Mouse (Mus musculus): ENCODE measurements around the gene Trim63.

DNA sequence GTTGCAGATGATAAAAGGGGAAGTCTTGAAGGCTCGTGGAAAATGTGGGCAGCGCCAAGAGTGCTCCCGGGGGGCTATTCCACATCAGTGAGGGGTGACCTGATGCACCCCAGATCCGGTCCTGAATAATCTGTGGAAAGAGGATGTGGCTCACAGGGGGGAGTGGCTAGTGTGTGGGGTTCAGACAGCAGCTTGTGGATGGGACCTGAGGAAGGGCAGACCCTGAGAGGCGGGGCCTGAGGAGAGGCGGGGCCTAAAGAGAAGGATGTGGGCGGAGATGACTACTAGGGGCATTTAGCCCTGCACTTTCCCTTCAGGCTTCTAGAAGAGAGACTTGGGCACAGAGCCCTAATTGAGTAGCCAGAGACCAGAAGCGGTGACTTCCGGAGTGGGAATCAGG is 47.7 kb downstream of the Trim63 start:
- TF ChIP-seq POLR2A (IDR thresholded peaks at IDR 0.05; ENCODE audit: borderline replicate concordance, extremely low read depth, insufficient read depth, insufficient read length, poor library complexity, severe bottlenecking), result no peak
- no peak for TF ChIP-seq CTCF (IDR thresholded peaks at IDR 0.05; ENCODE audit: borderline replicate concordance, extremely low read depth, insufficient read depth, insufficient read length)
